Mouse (Mus musculus) left cerebral cortex, postnatal 14 days (tissue): ENCODE results near the gene Adgrf3. TPM values are rescaled to one million over a fixed set of nuclear protein-coding genes. Genes with fewer than 3 reads are reported as not detected.

Experiments
- DNase-seq, 2 experiments: peaks; one replicate each; pipeline ENCODE4 v3.0.0; 2021 to 2022; ENCODE audit warnings: low spot score in 2 of 2, mixed read lengths in 1 of 2
- intact Hi-C: fragments of 180-260 bp; cut with DNase I; formaldehyde crosslinking; loops from one replicate; pipeline ENCODE4 v1.15.1; 2025
- total RNA-seq, 2 experiments: library from RNA; stranded (reverse); gene quantifications; 2 replicates each; pipeline ENCODE4 v1.2.3; 2021

Adgrf3 gene
- total RNA-seq, 2 experiments from 2014 or later = not detected

DNA sequence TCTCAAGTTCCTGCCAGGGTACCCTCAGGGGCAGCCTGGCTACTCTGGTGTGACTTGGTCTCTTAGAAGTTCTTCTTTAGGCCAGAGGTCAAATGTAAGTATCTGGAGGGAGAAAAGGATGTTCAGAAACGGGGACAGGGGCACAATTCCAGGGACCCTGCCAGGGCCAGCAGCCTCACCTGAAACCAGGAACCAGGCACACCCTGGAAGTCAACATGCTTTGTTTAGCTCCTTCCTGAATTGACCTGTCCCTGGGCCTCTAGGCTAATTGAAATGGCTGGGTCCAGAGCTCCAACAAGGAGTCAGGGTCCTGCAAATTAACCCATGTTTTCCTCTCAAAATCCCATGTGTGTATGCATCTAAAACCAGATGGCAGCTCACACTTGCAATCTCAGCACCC, 1.1 kb downstream of the Adgrf3 start:
- no peak for DNase-seq
- intact Hi-C loops = no loop called here

DNA sequence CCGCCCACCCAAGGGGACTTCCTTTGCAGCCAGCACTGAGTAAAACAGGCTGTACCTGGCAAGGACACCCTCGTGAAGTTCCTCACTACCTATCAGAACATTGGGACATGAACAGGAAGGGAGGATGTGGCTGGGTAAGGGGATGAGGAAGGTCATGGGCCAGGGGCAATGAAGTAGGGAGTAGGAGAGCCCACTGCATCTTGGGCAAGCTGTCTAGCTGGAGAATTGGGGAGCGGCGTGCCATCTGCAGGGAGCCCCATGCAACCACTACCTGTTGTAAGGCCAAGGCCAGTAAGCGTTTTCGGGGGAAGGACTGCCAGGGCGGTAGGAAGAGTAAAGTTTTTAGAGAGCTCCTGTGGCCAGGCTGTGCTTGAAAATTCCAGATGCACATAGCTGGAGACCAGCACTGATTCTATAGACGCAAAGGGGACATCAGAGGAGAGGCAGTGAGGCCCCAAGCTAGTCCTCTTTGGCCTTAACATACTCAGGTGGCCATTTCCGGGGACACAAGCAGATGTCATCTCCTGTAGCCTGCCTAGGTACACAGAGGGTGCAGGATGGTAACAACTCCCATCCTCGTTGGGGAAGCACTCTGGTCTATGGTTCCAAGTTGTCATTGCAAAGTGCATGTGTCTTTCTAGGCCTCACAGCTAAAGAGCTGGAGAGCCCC, 2.2 kb downstream of the Adgrf3 start:
- intact Hi-C loops = no loop called here

DNA sequence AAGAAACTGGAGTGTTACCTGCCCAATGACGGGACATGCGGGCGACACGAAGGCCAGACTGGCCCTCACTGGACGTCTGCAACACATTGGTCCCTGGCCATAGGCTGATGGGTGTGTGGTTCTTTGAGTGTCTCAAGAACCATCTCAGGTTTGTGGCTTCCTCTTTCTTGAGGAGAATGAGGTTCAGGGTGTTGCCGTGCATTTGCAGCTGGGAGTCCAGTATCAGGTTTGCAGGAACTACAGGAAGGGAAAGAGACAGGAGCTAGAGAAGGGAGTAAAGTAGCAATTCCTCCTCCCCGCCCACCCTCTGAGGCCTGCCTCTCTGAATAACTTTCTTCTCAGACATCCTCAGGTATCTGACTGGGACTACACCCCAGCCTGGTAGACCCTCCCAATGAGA, 3.3 kb downstream of the Adgrf3 start:
- DNase-seq = no peak
- intact Hi-C loops = no loop called here

More for the DNA sequence above, 2.2 kb downstream of the Adgrf3 start:
- DNase-seq = no peak

DNA sequence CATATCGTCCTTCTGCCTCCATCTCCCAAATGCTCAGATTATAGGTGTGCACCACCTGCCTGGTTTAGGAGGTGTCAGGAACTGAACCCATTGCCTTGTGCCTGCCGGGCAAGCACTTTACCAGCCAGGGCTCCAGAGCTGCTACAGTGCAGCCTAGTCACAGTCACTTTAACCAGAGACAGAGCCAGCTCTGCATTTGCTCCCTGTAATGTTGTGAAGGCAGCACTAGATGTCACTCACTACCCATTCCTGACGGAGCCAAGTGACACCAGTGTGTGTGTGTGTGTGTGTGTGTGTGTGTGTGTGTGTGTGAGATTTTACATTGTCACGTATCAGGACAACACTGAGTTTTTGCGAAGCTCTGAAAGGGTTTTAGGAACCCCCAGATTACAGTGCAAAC, 4.0 kb downstream of the Adgrf3 start:
- peak; percentile 69 to 81 for DNase-seq
- intact Hi-C loops = no loop called here

DNA sequence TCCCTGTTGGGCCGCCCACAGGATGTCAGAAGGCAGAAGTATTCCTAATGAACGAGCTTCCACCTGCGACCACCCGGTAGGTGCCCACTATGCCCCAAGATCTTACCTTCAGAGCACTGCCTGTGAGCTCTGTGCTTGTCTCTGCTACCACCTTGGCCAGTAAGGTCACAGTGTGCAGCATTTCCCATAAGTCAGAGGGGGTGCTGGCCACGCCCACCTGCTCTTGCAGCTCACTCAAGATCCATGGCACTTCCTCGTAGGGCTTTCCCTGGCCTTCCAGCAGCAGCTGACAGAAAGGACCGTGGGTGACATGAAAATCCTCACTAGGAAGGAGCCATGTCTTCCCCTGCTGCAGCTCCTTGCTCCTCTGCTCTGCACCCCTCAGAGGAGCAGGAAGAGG, 7.3 kb downstream of the Adgrf3 start:
- DNase-seq = no peak
- intact Hi-C loops = no loop called here

DNA sequence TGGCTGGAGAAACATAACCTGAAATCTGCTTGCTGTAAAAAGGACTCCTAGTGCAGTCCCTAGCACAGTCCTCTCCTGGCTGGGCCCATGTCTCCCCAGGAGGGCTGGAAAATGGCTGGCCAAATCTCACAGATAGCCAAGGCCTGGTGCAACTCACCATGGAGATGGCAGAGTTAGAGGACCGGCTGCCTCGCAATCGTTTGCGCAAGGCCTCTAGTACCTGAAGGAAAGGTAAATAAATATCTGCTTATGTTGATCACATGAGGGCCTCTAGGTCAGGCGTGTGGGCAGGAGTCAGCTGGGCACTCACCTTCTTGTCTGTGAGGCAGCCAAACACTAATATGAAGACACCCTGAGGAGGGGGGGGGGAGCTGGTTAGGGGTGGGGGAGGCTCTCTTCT, 10.2 kb downstream of the Adgrf3 start:
- intact Hi-C loops = no loop called here
- DNase-seq = no peak

DNA sequence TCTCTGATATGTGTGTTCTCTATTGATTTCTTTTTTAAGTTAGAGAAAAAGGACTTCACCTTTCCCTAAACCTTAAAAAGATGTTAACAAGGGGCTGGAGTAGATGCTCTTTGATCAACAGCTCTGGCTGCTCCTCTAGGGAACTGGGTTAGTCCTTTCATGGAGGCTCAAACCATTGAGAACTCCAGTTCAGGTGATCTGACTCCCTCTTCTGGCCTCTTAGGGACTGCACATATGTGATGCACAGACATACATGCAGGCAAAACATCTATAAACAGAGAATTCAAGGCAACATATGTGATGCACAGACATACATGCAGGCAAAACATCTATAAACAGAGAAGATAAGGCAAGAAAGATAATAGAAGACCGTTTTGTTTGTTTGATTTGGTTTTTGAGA, 13.1 kb downstream of the Adgrf3 start:
- DNase-seq = no peak
- intact Hi-C loops = no loop called here

DNA sequence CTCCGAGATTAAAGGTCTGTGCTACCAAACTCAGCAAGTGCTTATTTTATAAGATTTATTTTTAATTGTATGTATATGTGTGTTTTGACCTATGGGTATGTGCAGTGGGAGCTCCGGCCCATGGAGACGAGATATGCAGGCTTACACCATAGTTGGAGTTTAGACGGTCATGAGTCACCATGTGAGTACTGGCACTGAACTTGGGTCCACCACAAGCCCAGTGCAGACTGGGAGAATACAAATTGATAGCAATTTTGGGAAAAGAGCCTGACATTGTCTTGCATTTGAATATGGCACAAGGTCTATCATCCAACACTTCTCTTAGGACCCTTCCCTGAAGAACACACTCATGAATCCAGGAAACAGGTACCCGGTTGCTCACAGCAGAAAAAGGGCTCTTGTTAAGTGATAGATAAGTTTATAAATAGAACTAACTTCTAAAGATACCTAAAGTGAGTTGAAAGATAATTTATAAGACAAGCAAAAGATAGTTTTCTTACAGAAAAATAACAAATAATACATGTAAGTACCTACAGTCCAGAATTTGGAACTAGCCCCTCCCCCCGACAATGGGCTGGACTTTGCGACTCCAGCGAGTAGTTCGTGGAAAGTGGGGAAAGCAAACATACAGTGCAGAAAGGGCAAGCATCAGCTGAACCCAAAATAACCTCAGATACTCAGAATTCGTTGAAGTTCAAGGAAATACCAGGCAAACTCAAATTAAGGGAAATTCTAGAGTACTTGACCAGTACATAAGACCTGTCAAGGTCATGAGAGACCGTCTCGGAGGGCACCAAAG, 17.6 kb downstream of the Adgrf3 start:
- intact Hi-C loops = no loop called here
- no peak for DNase-seq

DNA sequence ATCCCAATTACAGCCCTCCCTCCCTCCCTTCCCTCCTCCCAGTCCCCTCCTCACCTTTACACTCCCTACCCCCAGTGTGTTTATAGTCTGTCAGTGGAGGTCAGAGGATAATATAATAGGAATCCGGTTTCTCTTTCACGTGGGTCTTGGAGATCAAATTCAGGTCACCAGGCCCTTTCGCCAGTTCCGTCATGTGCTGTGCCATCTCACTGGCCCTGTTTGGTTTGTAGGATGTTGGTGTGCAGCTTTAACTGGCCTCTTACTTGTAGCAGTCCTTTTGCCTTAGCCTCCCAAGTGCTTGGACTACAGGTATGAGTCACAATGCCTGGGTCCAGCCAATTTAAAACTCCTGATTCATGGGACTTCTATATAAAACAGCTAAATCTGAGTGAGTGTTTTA, 29.7 kb downstream of the Adgrf3 start:
- DNase-seq = no peak
- intact Hi-C loops = no loop called here

DNA sequence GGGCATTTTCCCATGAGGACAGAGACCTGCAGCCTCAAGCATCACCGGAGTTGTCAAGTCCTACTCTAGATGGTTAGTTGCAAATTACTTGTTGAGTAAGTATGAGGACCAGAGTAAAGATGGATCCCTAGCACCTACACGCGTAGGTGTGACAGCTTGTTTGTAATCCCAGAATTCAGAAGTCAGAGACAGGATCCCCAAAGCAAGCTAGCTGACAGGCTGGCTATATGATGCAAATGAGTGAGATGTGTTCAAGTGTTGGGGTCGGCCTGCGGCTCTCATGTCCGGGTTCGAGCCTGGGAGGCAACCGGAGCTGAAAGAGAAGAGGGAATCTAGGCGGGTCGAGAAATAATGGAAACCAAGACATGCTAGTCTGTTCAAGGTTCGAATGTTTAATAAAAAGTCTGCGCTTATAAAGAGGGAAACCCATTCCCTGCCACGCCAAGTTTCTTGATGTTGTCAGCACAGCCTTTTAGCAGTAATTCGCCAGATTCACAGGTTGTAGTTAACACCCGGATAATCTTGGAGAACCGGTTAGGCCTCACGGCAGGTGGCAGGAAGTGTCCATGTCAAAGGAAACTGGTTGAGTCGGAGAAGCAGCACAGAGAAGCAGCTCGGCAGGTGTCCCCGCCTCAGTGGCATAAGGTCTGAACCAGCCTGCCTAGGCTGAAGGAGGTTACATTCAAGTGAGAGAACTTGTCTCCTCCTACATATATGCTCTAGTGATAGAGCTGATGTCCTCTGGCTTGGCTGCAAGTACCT, 32.4 kb downstream of the Adgrf3 start:
- no peak for DNase-seq
- intact Hi-C loops = no loop called here

DNA sequence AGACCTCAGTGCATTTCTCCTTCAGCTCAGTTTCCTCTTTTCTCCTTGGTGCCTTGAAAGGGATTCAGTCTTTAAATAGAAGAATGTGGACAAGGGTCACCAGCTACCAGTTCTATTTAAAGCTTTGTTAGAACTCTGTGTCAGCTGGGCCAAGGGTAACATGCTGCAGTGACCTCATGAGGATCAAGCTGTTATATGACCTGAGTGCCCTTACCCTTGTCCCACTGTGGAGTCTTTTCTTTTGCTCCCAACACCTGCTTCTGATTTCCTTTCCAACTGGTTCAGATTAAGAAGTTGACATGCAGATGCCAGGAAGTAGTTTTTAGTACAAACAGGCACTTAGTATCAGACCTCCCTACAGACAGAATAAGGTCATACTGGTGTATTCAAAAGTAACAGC, 33.4 kb downstream of the Adgrf3 start:
- intact Hi-C loops = no loop called here

DNA sequence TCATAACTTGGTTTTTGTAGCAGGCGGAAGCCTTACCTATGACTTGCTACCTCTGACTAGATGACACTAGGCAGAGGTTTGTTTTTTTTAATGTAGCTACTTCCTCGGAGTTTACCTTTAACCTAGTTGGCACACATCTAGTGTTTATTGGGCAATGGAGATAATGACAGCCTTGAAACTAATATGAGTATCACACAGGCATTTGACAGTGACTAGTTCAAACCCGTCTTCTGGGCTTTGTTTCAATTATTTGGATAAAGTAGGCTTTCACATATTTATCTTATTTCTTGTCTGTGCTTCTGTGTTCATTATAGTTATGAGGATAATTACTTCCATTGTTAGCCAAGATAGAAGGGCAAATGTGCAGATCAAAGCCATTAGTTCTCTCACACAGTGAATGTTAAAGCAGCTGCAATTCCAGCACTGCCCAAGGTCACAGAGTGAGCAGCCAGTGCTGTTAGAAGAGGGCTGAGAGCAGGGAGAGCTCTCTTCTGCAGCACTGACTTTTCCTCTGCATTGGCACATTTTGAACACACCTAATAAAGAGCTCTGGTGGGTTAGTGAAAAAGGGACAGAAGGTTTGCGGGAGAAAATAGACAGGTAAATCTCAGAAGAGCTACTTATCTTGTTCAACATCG, 35.1 kb downstream of the Adgrf3 start:
- DNase-seq = no peak
- intact Hi-C loops = no loop called here

More for the DNA sequence above, 33.4 kb downstream of the Adgrf3 start:
- DNase-seq = no peak

DNA sequence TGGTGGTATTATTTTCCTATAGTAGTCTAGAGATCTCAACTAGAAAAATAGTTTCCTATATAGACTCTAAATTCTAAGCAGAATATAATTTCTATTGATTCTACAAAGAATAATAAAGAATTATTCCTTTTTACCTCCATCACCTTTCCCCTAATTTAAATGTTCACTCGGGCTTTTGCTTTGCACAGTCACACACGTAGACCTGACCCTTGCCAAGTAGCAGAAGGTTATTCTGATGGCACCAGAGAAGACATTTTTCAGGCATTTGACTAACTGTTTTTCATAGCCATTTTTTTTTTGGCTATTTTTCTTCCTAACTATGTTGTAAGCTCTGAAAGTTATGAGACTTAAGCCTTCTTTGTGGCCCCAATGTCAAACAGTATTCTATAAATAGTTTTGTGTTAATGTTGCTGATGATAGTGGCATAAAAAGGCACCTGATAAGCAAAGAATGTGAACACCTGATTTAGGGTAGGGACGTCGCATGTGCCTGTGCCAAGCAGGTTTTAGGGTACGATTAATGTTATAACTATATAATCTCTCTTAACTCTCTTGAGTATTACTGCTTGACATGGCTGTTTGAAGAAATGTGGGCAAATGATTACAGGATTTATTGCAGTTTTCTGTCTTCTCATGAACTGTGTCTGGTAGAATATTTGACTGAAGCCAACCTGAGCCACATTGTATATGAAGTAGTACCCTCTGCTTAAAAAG, 40.1 kb downstream of the Adgrf3 start:
- intact Hi-C loops = no loop called here

DNA sequence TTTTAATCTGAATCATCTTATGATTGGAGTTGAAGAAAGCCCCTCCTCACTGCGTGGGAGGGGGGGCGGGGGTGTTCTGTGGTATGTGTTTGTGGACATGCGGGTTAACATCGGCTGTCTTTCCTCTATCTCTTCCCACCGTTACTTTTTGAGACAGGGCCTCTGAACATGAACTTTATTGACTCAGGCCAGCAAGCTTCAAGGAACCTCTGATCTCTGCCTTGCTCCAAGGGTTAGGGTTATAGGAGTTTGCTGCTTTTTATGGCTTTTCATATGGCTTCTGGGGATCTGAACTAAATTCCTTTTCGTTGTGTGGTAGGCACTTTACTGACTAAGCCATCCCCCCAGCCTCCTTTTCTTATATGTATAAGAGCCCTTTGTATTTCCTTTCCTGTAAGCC, 43.2 kb downstream of the Adgrf3 start:
- intact Hi-C loops = no loop called here
- DNase-seq = no peak

More for the DNA sequence above, 40.1 kb downstream of the Adgrf3 start:
- no peak for DNase-seq

DNA sequence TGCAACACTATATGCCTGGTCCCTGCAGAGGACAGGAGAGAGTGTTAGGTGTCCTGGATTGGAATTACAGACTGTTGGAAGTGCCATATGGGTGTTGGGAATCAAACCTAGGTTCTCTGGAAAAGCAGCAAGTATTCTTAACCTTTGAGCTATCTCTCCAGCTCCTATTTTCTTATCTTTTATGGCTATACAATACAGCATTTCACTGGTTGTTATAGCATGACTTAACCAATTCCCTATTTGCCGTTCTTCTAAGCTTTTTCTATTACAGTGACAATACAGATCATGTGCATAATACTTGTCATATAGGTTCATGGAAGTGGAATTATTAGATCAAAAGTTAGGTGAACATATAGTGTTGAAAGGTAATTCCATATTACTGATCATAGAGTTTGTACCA, 43.7 kb downstream of the Adgrf3 start:
- no peak for DNase-seq
- intact Hi-C loops = no loop called here

DNA sequence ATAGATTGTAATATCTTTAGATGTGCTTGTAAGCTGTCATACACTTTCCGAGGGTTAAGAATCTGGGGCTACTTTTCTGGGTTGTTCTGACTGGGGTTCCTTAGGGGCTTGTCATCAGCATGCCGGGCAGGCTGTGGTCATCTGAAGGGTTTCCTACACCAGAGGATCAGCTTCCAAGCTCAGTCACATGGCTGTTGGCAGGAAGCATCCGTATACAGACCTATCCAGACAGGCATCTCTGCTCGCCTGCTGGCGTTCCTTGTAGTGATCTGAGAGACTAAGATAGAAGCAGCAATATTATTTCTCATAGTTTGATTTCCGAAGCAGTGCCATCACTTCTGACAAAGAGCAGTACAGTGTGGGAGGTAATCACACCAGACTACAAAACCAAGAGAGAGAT, 45.9 kb downstream of the Adgrf3 start:
- no peak for DNase-seq
- intact Hi-C loops = no loop called here

DNA sequence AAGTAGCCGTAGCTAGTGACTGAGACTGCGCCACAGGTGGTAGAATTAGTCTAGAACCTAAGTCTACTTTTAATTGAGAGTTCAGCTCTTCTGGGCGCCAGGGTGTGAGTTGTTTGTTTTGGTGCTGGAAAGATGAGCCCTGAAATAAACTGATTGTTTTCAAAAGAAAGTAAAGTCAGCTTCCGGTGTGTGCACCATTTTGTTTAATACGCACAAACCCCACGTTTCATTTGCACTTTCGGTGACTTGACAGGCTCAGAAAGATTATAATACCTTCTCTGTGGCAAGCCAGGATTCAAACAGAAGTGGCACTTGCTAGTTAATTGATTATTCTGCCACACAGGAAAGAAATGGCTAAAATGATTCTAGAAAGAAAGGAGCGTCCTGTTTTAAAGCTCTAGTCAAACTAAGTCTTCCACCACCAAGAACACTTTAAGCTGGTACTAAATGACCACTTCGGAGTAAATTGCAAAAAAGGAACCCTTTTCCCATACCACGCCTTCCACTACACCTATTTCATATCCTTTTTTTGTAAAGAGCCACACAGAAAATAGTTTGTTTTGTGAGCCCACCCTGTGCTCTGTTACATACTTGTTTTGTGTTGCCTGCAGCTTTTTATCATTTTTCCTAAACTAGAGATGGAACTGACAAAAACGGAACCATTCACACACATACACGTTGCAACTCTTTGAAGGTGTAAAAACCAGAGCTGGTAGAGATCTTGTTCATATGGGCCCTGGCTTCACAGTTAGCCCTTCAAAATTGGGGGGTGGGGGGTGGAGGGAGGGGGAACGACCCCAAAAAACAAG, 49.5 kb downstream of the Adgrf3 start:
- no peak for DNase-seq
- intact Hi-C loops = no loop called here

DNA sequence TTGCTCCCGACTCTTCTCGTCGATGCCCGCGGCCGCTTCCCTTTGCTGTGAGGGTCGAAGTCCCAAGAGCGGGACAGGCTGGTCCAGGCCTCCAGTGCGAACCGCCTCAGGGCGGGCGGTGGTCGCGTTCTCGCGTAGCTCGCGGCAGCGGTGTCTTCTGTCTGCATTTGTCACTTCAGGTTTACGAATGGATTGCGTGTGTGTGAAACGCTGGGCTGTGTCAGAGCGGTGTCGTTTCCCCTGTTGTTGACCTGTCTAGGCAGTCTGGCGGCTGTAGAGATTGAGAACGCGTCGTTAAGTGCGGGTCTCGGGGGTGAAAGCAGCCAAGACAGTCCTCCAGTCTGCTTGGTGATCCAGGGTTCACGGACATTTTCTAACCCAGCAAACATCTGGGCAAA, 50.1 kb downstream of the Adgrf3 start:
- peak in 1 of 2 experiments; percentile 8 for DNase-seq
- intact Hi-C loops = no loop called here
